Mouse (Mus musculus) c-Kit-positive CD71-negative TER-119-negative erythroid progenitor cells, embryonic 14.5 days (primary cell): ENCODE data around the gene Vmn2r98.
"Not testable (repeated sequence)": the region's sequence is repeated elsewhere in the genome, so short reads cannot be mapped to it uniquely, and the experiment has no call there.

Source experiments
- DNase-seq: peaks from one replicate; pipeline ENCODE4 v3.0.0-alpha.2; 2013; ENCODE audit warnings: low read depth

The Vmn2r98 gene

GRCm38 (mm10) chr17:19053160-19053559 is at the start of gene Vmn2r98:
Vmn2r98 (plus strand) TSS chr17:19053460.
- not testable (repeated sequence) for DNase-seq

- not testable (repeated sequence) for DNase-seq
Observed at GRCm38 (mm10) chr17:19031441-19031840, 21.8 kb upstream of the Vmn2r98 start.

- DNase-seq: no peak
Observed at GRCm38 (mm10) chr17:19031962-19032361, 21.3 kb upstream of the Vmn2r98 start.

GRCm38 (mm10) chr17:19032721-19033120 is 20.5 kb upstream of the Vmn2r98 start:
- DNase-seq: no peak
